Mouse (Mus musculus) lung, postnatal 0 days (tissue): ENCODE results near the gene Sdc4.

Experiments used
- CTCF ChIP-seq: IDR thresholded peaks from 2 replicates; pipeline ENCODE4 v1.5.1; 2016; ENCODE audit warnings: antibody characterized with exemption, mild to moderate bottlenecking
- EP300 ChIP-seq: IDR thresholded peaks from 2 replicates; pipeline ENCODE4 v1.6.1; 2016; ENCODE audit warnings: antibody characterized with exemption, mild to moderate bottlenecking, control low read depth

- no peak for TF ChIP-seq CTCF
- TF ChIP-seq EP300 = no peak
These were observed 6.0 kb downstream of the Sdc4 start for GRCm38 (mm10) chr2:164437710-164438109.
